Mouse (Mus musculus) macrophage (primary cell): ENCODE data around the gene Ccdc162. TPM values are rescaled to one million over a fixed set of nuclear protein-coding genes. Genes with fewer than 3 reads are reported as not detected.

Experiments used
- H3K27ac ChIP-seq: fragments of 350-480 bp; formaldehyde crosslinking; 2 replicates; pipeline ENCODE4 v1.9.0; 2021
- H3K36me3 ChIP-seq: fragments of 350-480 bp; formaldehyde crosslinking; 2 replicates; pipeline ENCODE4 v1.9.0; 2021; ENCODE audit errors: inconsistent target
- H3K4me3 ChIP-seq: fragments of 350-480 bp; formaldehyde crosslinking; 2 replicates; pipeline ENCODE4 v1.9.0; 2021; ENCODE audit errors: inconsistent target
- H3K79me2 ChIP-seq: fragments of 350-480 bp; formaldehyde crosslinking; 2 replicates; pipeline ENCODE4 v1.9.0; 2021; ENCODE audit errors: inconsistent target
- WGBS: methylation state at CpG from one replicate; pipeline ENCODE4 v1.1.7; 2026; ENCODE audit warnings: inconsistent platforms; ENCODE audit not compliant: missing documents; 5-methylcytosine and 5-hydroxymethylcytosine counted together
- polyA plus RNA-seq: library from polyadenylated mRNA; stranded (reverse); fragments of 250-400 nt; gene quantifications from 3 replicates; pipeline ENCODE4 v1.2.4, GENCODE M21; 2018; ENCODE audit warnings: inconsistent platforms

Gene Ccdc162
- polyA plus RNA-seq, 1 experiment from 2014 or later: not detected

DNA sequence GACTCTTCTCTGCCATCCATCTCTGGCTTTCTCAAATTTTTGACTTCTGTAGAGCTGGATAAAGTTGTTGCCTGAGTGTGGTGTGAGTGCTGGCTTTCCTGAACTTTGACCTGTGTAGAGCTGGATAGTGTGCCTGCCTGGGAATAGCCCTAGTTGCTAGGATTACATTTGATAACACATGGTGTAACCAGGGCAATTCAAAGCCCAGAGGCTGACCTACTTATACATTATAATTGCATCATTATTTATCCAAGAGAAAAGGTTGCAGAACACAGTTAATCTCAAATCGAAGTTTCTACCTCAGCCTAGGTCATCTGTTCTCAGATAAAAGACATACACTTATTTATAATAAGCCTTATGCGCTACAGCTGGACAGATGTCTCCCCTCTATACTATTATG lies 127.8 kb downstream of the Ccdc162 start:
- H3K79me2 ChIP-seq: no peaks in the 10 kb centered on the region
- H3K4me3 ChIP-seq: no peak overlapping the region
- H3K27ac ChIP-seq: no peak overlapping the region
- H3K36me3 ChIP-seq: no peaks in the 10 kb centered on the region
- 95% methylated on average over 2 of the region's 2 CpGs for WGBS

- no peak overlapping the region for H3K27ac ChIP-seq
- 51% methylated on average over 16 of the region's 18 CpGs for WGBS
- H3K79me2 ChIP-seq: no peaks in the 10 kb centered on the region
- H3K4me3 ChIP-seq: no peak overlapping the region
- no peaks in the 10 kb centered on the region for H3K36me3 ChIP-seq
These were observed 129.2 kb downstream of the Ccdc162 start for GRCm38 (mm10) chr10:41586947-41587852.

GRCm38 (mm10) chr10:41583383-41583782 lies 133.1 kb downstream of the Ccdc162 start:
- H3K36me3 ChIP-seq: no peaks in the 10 kb centered on the region
- H3K27ac ChIP-seq: no peak overlapping the region
- H3K79me2 ChIP-seq: no peaks in the 10 kb centered on the region
- WGBS: 100% methylated on average over 6 of the region's 6 CpGs
- H3K4me3 ChIP-seq: no peak overlapping the region

- H3K36me3 ChIP-seq: no peaks in the 10 kb centered on the region
- no peak overlapping the region for H3K4me3 ChIP-seq
- WGBS: 80% methylated on average over 5 of the region's 5 CpGs
- H3K27ac ChIP-seq: no peak overlapping the region
- H3K79me2 ChIP-seq: no peaks in the 10 kb centered on the region
These were observed 133.5 kb downstream of the Ccdc162 start for GRCm38 (mm10) chr10:41582901-41583361.

GRCm38 (mm10) chr10:41580441-41580840 lies 136.0 kb downstream of the Ccdc162 start:
- no peak overlapping the region for H3K27ac ChIP-seq
- H3K36me3 ChIP-seq: no peaks in the 10 kb centered on the region
- no peaks in the 10 kb centered on the region for H3K79me2 ChIP-seq
- no peak overlapping the region for H3K4me3 ChIP-seq
- 92% methylated on average over 4 of the region's 4 CpGs for WGBS

DNA sequence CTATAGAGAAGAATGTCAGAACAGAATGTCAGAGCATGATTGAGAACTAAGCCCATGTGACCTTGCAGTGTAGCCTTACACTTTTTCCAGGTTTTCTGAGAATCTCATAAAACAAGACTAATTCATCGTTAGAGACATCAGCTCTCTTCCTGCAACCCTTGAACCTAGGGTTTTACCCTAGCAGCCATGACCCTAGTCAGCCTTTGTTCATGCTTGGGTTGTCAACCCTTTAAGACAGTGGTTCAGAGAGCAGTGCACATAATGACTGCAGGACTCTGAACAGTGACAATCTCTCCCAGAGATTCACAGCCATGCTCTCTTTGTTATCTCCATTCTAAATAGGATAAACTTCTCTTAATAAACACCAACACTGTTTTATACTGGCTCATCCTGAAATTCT lies 137.9 kb downstream of the Ccdc162 start:
- Histone ChIP-seq H3K79me2 (no peaks in the 10 kb centered on the region), H3K36me3 (no peaks in the 10 kb centered on the region), H3K27ac (no peak overlapping the region), H3K4me3 (no peak overlapping the region)
- 87% methylated on average over 1 of the region's 1 CpGs for whole genome bisulfite sequencing

DNA sequence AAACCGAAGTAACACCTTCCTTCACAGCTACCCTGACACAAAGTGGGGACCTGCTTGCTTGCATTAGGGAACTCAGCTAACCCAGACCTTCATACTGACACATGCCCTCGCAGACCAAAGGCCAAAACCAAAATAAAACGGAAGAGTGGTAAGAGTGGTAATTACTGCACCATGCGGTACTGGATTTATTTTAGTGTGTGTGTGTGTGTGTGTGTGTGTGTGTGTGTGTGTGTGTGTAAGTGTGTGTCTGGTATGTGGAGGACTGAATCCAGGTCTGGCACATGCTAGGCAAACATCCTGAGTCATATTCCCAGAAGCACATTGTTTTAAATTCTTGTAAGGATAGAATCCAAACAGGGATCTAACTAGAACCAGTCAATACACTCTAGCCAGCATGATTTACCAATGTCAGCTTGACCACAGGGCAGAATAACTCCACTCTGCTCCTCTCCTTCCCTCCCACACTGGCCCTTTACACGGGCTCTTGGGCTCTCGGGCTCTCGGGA lies 140.1 kb downstream of the Ccdc162 start:
- no peak overlapping the region for H3K27ac ChIP-seq
- H3K79me2 ChIP-seq: no peaks in the 10 kb centered on the region
- WGBS: 77% methylated on average over 7 of the region's 7 CpGs

GRCm38 (mm10) chr10:41575451-41576327 lies 140.7 kb downstream of the Ccdc162 start:
- H3K4me3 ChIP-seq: no peak overlapping the region
- WGBS: 72% methylated on average over 8 of the region's 8 CpGs
- no peak overlapping the region for H3K27ac ChIP-seq
- no peaks in the 10 kb centered on the region for H3K79me2 ChIP-seq
- no peaks in the 10 kb centered on the region for H3K36me3 ChIP-seq

More for the DNA sequence above, 140.1 kb downstream of the Ccdc162 start:
- Histone ChIP-seq H3K36me3 (no peaks in the 10 kb centered on the region), H3K4me3 (no peak overlapping the region)

DNA sequence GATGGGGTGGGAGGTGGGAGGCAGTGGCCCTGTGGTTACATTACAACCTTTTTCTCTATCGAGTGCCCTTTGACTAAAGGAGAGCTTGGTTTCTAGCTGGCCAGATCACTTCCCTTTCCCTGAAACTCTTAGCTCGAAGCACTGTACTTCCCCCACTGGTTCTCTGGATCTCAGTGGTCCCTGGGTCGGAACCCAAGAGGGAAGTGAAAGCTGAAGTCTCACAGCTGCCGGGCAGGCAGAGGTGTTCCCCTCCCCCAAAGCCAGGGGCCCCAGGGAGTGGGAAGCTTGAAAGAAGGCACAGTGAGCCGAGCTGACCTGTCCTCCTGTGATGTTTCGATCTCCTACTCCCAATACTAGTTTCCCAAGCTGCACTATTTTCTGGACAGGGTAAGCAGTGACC lies 143.2 kb downstream of the Ccdc162 start:
- peak overlapping the region; percentile 27; the same call in 1 of the 2 replicates for H3K27ac ChIP-seq
- WGBS: 0% methylated on average over 5 of the region's 6 CpGs
- H3K4me3 ChIP-seq: no peak overlapping the region
- no peaks in the 10 kb centered on the region for H3K79me2 ChIP-seq
- H3K36me3 ChIP-seq: no peaks in the 10 kb centered on the region

DNA sequence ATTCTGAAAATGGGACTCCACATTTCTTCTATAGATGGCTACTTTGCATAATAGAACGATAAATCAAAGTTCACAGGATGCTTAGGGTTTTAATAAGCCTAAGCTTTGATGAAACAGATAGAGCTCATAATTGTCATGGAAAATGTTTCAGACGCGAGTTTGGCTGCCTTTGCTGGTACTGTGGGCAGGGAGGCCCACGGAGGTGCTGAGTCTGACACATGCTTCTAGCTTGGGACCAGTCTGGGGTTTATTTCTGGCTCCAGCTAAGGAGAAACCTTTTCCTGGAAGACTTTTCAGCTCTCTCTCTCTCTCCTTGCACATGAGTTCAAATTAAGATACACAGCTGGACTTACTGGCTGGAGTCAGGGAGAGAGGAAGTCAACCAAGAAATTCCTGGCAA lies 144.2 kb downstream of the Ccdc162 start:
- H3K79me2 ChIP-seq: no peaks in the 10 kb centered on the region
- no peak overlapping the region for H3K4me3 ChIP-seq
- H3K27ac ChIP-seq: 0 out of 2 replicates have a peak overlapping the region, but pooled peaks have one; percentile 27
- WGBS: 81% methylated on average over 4 of the region's 4 CpGs
- H3K36me3 ChIP-seq: no peaks in the 10 kb centered on the region

- WGBS: 8% methylated on average over 4 of the region's 4 CpGs
- H3K79me2 ChIP-seq: no peaks in the 10 kb centered on the region
These were observed 145.4 kb downstream of the Ccdc162 start for GRCm38 (mm10) chr10:41571065-41571464.

DNA sequence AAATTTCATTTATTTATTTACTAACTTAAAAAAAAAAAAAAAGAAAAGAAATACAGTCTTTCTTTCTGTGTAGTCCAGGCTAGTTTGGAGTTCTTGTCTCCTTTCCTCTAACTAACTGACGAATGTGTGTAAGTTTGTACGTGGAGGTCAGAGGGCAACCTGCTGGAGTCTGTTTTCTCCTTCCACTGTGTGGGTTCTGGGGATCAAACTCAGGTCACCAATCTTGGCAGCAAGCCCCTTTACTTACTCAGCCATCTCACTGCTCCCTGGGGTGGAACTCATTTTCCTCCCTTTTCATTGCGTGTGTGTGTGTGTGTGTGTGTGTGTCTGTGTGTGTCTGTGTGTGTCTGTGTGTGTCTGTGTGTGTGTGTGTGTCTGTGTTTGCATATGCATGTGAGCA lies 148.1 kb downstream of the Ccdc162 start:
- WGBS: 89% methylated on average over 2 of the region's 3 CpGs
- no peaks in the 10 kb centered on the region for H3K79me2 ChIP-seq
- H3K4me3 ChIP-seq: no peak overlapping the region
- H3K36me3 ChIP-seq: no peaks in the 10 kb centered on the region
- no peak overlapping the region for H3K27ac ChIP-seq

More at GRCm38 (mm10) chr10:41571065-41571464, 145.4 kb downstream of the Ccdc162 start:
- no peaks in the 10 kb centered on the region for H3K36me3 ChIP-seq
- no peak overlapping the region for H3K4me3 ChIP-seq
- H3K27ac ChIP-seq: no peak overlapping the region

- H3K4me3 ChIP-seq: no peak overlapping the region
- H3K27ac ChIP-seq: no peak overlapping the region
- no peaks in the 10 kb centered on the region for H3K79me2 ChIP-seq
- 33% methylated on average over 5 of the region's 5 CpGs for WGBS
- no peaks in the 10 kb centered on the region for H3K36me3 ChIP-seq
These were observed 151.3 kb downstream of the Ccdc162 start for GRCm38 (mm10) chr10:41565141-41565540.

GRCm38 (mm10) chr10:41561701-41562395 lies 154.6 kb downstream of the Ccdc162 start:
- H3K36me3 ChIP-seq: no peaks in the 10 kb centered on the region
- H3K79me2 ChIP-seq: no peaks in the 10 kb centered on the region
- H3K27ac ChIP-seq: no peak overlapping the region
- 96% methylated on average over 10 of the region's 10 CpGs for WGBS
- H3K4me3 ChIP-seq: no peak overlapping the region
